Mouse (Mus musculus) limb, embryonic 13.5 days (tissue): ENCODE measurements around the gene Sf3a3. TPM values are rescaled to one million over a fixed set of nuclear protein-coding genes. Genes with fewer than 3 reads are reported as not detected.

Experiments
- ATAC-seq: fragments of 200-750 bp; cut with Nextera tagmentation; 2 replicates; pipeline ENCODE4 v1.8.0; 2017; ENCODE audit warnings: low read depth, moderate number of reproducible peaks, moderate TSS enrichment; ENCODE audit not compliant: low FRiP score
- H3K27ac ChIP-seq: fragments of 300-500 bp; sonication (generic); 2 replicates; pipeline ENCODE4 v1.5.1; 2015; ENCODE audit warnings: inconsistent platforms, mild to moderate bottlenecking, moderate library complexity
- H3K27me3 ChIP-seq: fragments of 300-500 bp; sonication (generic); 2 replicates; pipeline ENCODE4 v1.6.1; 2015; ENCODE audit warnings: mild to moderate bottlenecking, inconsistent platforms
- H3K36me3 ChIP-seq: fragments of 300-500 bp; sonication (generic); 2 replicates; pipeline ENCODE4 v1.6.1; 2015; ENCODE audit warnings: inconsistent platforms, mild to moderate bottlenecking, moderate library complexity
- H3K4me1 ChIP-seq: fragments of 300-500 bp; sonication (generic); 2 replicates; pipeline ENCODE4 v1.6.1; 2015; ENCODE audit warnings: inconsistent platforms
- H3K4me2 ChIP-seq: fragments of 300-500 bp; sonication (generic); replicated peaks from 2 replicates; pipeline ENCODE4 v1.6.1; 2015; ENCODE audit warnings: inconsistent platforms, mild to moderate bottlenecking, moderate library complexity
- H3K4me3 ChIP-seq: fragments of 300-500 bp; sonication (generic); 2 replicates; pipeline ENCODE4 v1.5.1; 2015; ENCODE audit warnings: moderate library complexity, mild to moderate bottlenecking, inconsistent platforms
- H3K9ac ChIP-seq: fragments of 300-500 bp; sonication (generic); 2 replicates; pipeline ENCODE4 v1.6.1; 2015; ENCODE audit warnings: mild to moderate bottlenecking, inconsistent platforms
- H3K9me3 ChIP-seq: fragments of 300-500 bp; sonication (generic); 2 replicates; pipeline ENCODE4 v1.6.1; 2016; ENCODE audit warnings: inconsistent platforms
- WGBS: fragments of 180-500 bp; shearing (Covaris S2); methylation state at CpG from one replicate; pipeline ENCODE4 v1.1.7; 2015; 5-methylcytosine and 5-hydroxymethylcytosine counted together
- polyA plus RNA-seq: library from polyadenylated mRNA; unstranded; fragments of >200 nt; fragmentation: Nextera tagmentation; extraction: Ambion mirVana; gene quantifications from 2 replicates; pipeline ENCODE4 v1.2.1, GENCODE M21; 2015

Sf3a3 gene
- polyA plus RNA-seq = 180 and 188 TPM in 2 replicates

GRCm38 (mm10) chr4:124714545-124715481 is at the start of gene Sf3a3:
Gene Sf3a3 (plus strand): TSS chr4:124714776.
- Histone ChIP-seq H3K4me1 (peaks cover 28% of the 10 kb centered on the region), H3K4me2 (peak within 1 kb of the TSS; percentile 91), H3K27ac (peak within 1 kb of the TSS; percentile 63), H3K9me3 (no peaks in the 10 kb centered on the region), H3K4me3 (peak within 1 kb of the TSS; percentile 97), H3K36me3 (peaks cover 37% of the 10 kb centered on the region), H3K9ac (peak within 1 kb of the TSS; percentile 93), H3K27me3 (no peaks in the 10 kb centered on the region)
- under 1% methylated on average over 57 of the region's 57 CpGs for WGBS
- peak; percentile 93 for ATAC-seq

DNA sequence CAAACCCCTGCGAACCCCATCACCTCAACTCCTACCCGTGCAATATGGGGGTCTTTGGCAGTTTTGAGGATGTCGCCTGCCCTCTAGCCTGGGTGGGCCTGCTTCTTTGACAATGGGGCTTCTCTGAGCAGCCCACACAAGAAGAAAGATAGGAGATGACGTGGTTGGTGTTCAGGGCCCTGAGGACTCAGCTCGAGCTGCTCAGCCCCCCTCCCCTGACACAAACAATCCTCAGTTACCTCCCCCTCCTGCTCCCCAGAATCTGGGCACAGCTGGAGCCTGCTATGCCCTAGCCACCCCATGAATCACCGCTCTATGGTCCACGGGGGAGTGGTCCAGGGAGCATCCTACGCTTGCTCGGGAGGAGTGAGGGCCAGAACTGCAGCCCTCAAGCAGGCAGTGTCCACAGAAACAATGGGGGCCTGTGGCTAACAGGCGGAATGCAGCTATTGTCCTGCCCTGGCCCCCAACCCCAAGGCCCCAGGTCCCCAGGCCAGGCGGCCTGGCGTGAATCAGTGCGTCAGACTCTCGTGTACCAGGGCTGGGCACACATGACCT is 47.0 kb upstream of the Sf3a3 start:
- H3K36me3 ChIP-seq = no peaks in the 10 kb centered on the region
- no peak overlapping the region for H3K27ac ChIP-seq
- H3K27me3 ChIP-seq = peaks cover 92% of the 10 kb centered on the region
- no peak overlapping the region for H3K9ac ChIP-seq
- no peak for ATAC-seq
- H3K4me1 ChIP-seq = peaks cover 14% of the 10 kb centered on the region
- no peak overlapping the region for H3K4me3 ChIP-seq
- H3K4me2 ChIP-seq = no peak overlapping the region
- 40% methylated on average over 14 of the region's 14 CpGs for WGBS
- no peaks in the 10 kb centered on the region for H3K9me3 ChIP-seq

DNA sequence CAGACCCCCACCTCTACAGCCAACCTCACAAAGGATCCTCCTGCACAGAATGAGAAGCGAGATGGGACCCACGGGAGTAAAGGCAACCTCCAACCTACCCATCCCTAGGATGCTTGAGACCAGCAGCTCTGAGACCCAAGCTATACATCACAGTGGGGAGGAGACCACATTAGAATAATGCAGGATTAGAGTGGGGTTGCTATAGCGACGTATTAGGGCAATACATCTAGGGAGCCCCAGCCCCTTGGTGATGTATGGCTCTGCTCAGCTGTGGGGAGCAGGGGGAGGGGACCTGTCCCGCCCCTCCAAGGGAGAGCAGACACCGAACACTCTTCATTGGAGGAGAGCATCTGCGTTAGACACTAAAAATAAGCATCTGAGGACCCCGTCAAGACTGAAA is 46.5 kb upstream of the Sf3a3 start:
- H3K27ac ChIP-seq = no peak overlapping the region
- H3K27me3 ChIP-seq = peaks cover 92% of the 10 kb centered on the region
- no peaks in the 10 kb centered on the region for H3K36me3 ChIP-seq
- no peak overlapping the region for H3K9ac ChIP-seq
- H3K4me3 ChIP-seq = no peak overlapping the region
- no peak overlapping the region for H3K4me2 ChIP-seq
- 16% methylated on average over 8 of the region's 8 CpGs for WGBS
- H3K4me1 ChIP-seq = peaks cover 19% of the 10 kb centered on the region
- H3K9me3 ChIP-seq = no peaks in the 10 kb centered on the region
- ATAC-seq = no peak

DNA sequence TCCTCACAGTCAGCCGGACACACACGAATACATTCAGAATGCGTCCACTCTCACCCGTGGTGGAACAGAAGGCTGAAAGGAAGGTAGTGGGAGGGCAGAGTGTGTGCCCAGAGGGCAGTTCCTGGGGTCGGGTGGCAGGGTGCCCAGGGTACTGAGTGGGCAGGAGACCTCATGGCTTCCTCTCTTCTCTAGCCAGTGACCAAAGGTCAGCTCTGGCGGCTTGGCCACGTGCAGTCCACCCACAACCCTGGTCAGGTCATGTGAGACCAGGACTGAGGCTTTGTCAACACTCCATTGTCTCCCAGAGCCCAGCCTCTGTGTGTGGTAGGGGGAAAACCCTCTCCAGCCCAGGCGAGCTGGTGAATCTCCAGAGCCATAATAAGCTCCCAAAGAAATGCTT is 44.3 kb upstream of the Sf3a3 start:
- ATAC-seq = no peak
- H3K36me3 ChIP-seq = no peaks in the 10 kb centered on the region
- H3K9me3 ChIP-seq = no peaks in the 10 kb centered on the region
- H3K4me2 ChIP-seq = no peak overlapping the region
- no peak overlapping the region for H3K4me3 ChIP-seq
- 86% methylated on average over 8 of the region's 8 CpGs for WGBS
- H3K9ac ChIP-seq = no peak overlapping the region
- H3K27me3 ChIP-seq = peaks cover 85% of the 10 kb centered on the region
- no peak overlapping the region for H3K27ac ChIP-seq
- H3K4me1 ChIP-seq = peaks cover 30% of the 10 kb centered on the region

DNA sequence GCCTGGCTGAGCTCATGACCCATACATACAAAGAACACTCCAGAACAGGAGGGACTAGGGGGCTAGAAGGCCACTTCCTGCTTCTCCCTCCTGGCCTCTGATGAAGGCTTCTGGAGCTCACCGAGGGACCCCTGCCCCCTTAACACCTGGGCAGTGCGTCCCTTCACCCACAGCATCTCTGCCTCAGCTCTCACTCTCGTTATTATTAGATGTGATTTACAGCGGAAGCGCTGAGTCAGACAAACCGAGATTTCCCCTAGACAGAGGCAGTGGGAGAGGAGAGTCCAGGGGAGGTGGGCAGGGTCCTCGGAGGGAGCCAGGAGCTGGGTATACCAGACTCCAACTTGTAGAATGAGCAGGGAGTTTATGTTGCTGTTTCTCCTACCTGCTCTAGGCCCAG is 43.0 kb upstream of the Sf3a3 start:
- Histone ChIP-seq H3K27me3 (peaks cover 71% of the 10 kb centered on the region), H3K9me3 (no peaks in the 10 kb centered on the region), H3K4me2 (peak overlapping the region; percentile 64; the same call in 1 of the 2 replicates), H3K4me3 (no peak overlapping the region), H3K27ac (no peak overlapping the region), H3K9ac (0 out of 2 replicates have a peak overlapping the region, but pooled peaks have one; percentile 13), H3K36me3 (peaks cover 4% of the 10 kb centered on the region), H3K4me1 (peaks cover 30% of the 10 kb centered on the region)
- ATAC-seq = no peak
- WGBS = 15% methylated on average over 7 of the region's 7 CpGs

- H3K9me3 ChIP-seq = no peaks in the 10 kb centered on the region
- H3K36me3 ChIP-seq = peaks cover 15% of the 10 kb centered on the region
- H3K27ac ChIP-seq = no peak overlapping the region
- WGBS = 3% methylated on average over 29 of the region's 31 CpGs
- H3K27me3 ChIP-seq = peaks cover 61% of the 10 kb centered on the region
- peak overlapping the region; percentile 56 for H3K9ac ChIP-seq
- H3K4me1 ChIP-seq = peaks cover 30% of the 10 kb centered on the region
- H3K4me3 ChIP-seq = peak overlapping the region; percentile 27
- peak overlapping the region; percentile 64 for H3K4me2 ChIP-seq
- ATAC-seq = no peak
Observed at GRCm38 (mm10) chr4:124672347-124673320, 41.9 kb upstream of the Sf3a3 start.

- no peak overlapping the region for H3K4me3 ChIP-seq
- ATAC-seq = no peak
- H3K4me2 ChIP-seq = no peak overlapping the region
- peak overlapping the region; percentile 13; the same call in 1 of the 2 replicates for H3K9ac ChIP-seq
- 67% methylated on average over 17 of the region's 17 CpGs for WGBS
- H3K27ac ChIP-seq = no peak overlapping the region
- peaks cover 31% of the 10 kb centered on the region for H3K36me3 ChIP-seq
- H3K27me3 ChIP-seq = peaks cover 42% of the 10 kb centered on the region
- peaks cover 30% of the 10 kb centered on the region for H3K4me1 ChIP-seq
- no peaks in the 10 kb centered on the region for H3K9me3 ChIP-seq
Observed at GRCm38 (mm10) chr4:124674334-124675032, 40.1 kb upstream of the Sf3a3 start.

- no peak overlapping the region for H3K9ac ChIP-seq
- H3K4me1 ChIP-seq = peaks cover 30% of the 10 kb centered on the region
- no peak overlapping the region for H3K4me2 ChIP-seq
- no peaks in the 10 kb centered on the region for H3K9me3 ChIP-seq
- ATAC-seq = 0 out of 2 replicates have a peak, but pooled peaks have one; percentile 16
- peaks cover 36% of the 10 kb centered on the region for H3K36me3 ChIP-seq
- no peak overlapping the region for H3K27ac ChIP-seq
- WGBS = 4% methylated on average over 4 of the region's 4 CpGs
- H3K27me3 ChIP-seq = peaks cover 42% of the 10 kb centered on the region
- no peak overlapping the region for H3K4me3 ChIP-seq
Observed at GRCm38 (mm10) chr4:124675037-124675436, 39.5 kb upstream of the Sf3a3 start.

GRCm38 (mm10) chr4:124675958-124676357 is 38.6 kb upstream of the Sf3a3 start:
- no peak for ATAC-seq
- H3K27ac ChIP-seq = no peak overlapping the region
- H3K27me3 ChIP-seq = peaks cover 34% of the 10 kb centered on the region
- H3K36me3 ChIP-seq = peaks cover 46% of the 10 kb centered on the region
- no peaks in the 10 kb centered on the region for H3K9me3 ChIP-seq
- no peak overlapping the region for H3K9ac ChIP-seq
- 79% methylated on average over 6 of the region's 6 CpGs for WGBS
- peaks cover 30% of the 10 kb centered on the region for H3K4me1 ChIP-seq
- no peak overlapping the region for H3K4me3 ChIP-seq
- H3K4me2 ChIP-seq = no peak overlapping the region

DNA sequence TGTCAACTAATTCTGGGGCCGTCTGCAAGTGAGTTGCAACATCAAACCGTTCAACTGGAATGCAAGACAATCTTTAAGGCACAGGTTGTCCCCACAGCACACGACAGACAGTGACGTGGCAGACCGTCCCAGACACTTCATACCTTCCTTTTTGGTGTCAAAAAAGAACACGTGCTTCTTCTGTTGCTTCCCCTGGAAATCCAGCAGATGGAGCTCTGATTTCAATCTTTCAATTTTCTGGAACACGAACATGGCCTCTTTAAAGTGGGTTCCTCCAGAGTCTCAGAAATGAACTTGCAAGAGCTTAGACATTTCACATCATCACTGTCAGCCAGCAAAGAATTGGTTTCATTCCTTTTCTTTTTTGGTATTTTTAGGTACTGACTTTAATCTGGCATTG is 32.3 kb upstream of the Sf3a3 start:
- ATAC-seq = no peak
- H3K4me2 ChIP-seq = no peak overlapping the region
- WGBS = 60% methylated on average over 7 of the region's 7 CpGs
- no peaks in the 10 kb centered on the region for H3K9me3 ChIP-seq
- no peaks in the 10 kb centered on the region for H3K4me1 ChIP-seq
- peaks cover 93% of the 10 kb centered on the region for H3K36me3 ChIP-seq
- H3K9ac ChIP-seq = no peak overlapping the region
- H3K27ac ChIP-seq = no peak overlapping the region
- H3K4me3 ChIP-seq = no peak overlapping the region
- H3K27me3 ChIP-seq = no peaks in the 10 kb centered on the region

- Histone ChIP-seq H3K4me2 (no peak overlapping the region), H3K27ac (no peak overlapping the region), H3K9me3 (no peaks in the 10 kb centered on the region), H3K27me3 (no peaks in the 10 kb centered on the region), H3K4me1 (no peaks in the 10 kb centered on the region), H3K9ac (no peak overlapping the region), H3K4me3 (no peak overlapping the region), H3K36me3 (peaks cover 94% of the 10 kb centered on the region)
- WGBS = 87% methylated on average over 4 of the region's 4 CpGs
- no peak for ATAC-seq
Observed at GRCm38 (mm10) chr4:124683474-124683873, 31.1 kb upstream of the Sf3a3 start.
